Mouse (Mus musculus) retina, embryonic 14.5 days (tissue): ENCODE results near the gene St3gal4.
"Not testable (repeated sequence)": the region's sequence is repeated elsewhere in the genome, so short reads cannot be mapped to it uniquely, and the experiment has no call there.

ENCODE experiments used
- DNase-seq: peaks from one replicate; pipeline ENCODE4 v3.0.0-alpha.2; 2015; ENCODE audit warnings: low spot score

St3gal4 gene

DNA sequence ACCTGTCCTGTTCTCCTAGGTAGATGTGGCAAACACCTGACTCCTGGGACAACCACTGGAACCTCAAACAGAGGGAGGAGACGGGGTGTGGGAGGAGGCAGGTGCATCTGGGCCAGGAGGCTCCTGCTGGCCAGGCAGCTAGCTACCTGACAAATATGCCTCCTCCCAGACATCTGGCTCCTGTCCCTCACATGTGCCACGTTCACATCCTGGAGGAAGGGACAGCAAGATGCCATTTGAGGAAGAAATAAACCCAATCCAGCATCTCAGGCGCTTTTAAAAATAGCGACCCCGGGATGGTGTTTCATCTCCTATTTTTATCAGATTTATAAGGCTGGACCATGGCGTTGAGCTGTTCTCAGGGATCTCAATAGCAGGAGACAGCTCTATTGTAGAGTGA, at the start of gene St3gal4:
Gene St3gal4 (minus strand): TSS at position 101 of the 400 bp plus-strand sequence.
- no peak for DNase-seq

DNA sequence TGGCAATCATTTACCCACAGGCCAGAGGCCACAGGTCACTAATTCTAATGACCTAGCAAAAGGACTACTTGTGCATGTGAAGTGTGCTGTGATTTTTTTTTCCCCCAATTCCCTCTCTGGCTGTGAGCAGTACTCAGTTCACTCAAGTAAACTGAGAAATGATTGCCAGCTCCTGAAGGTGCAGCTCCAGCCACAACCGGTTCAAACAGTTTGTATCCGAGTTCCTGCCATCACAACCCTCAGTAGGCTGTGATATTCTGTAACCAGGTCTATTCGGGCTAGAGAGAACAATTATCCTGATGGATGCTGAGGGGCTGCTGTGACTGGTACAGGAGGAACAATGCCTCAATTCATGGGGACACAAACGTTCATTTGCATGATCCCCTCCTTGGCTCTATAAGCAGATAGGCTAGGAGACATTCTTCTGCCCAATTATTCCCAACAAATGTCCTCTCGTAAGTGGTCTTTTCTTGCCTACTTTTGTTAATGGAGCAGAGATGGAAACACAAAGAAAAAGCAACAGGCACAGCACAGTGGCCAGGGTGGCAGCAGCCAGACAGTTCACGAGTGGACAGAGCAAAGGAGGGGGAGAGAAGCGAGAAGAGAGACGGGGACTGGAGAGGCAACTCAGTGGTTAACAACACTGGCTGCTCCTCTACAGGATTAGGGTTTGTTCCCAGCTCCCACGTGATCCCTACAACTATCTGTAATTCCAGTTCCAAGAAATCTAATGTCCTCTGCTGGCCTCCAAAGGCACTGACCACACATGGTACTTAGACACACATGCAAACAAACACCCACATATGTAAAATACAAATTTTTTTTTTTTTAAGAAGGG, 47.9 kb upstream of the St3gal4 start:
- DNase-seq: peak; percentile 68

DNA sequence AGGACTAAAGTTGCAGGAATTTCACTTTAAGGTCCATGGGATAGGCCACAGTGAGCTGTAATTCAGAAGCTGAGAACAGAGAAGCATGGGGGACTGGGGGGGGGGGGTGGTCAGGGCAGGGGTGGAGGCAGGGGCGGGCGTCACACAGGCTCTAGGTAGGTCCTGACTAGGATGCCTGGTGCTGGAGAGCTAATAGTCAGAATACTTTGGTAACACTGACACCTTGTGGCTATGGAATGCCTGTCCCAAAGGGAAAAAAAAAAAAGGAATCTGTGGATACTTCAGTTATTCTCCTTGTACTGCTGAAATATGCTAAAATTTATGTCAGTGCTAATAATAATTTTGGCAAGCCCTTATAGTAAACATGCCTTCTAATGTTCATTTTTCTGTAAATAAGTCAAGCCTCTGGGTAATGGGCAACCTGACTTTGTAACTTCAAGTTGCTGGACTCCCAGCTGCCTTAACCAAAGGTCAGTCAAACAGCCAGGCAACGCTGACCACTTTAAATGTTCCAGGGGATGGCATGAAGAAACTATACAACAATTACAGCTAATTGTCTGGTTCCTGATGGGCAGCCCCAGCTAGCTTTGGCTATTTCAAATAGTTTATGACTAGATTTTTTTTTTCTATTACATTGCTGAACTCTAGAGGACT, 47.2 kb upstream of the St3gal4 start:
- peak; percentile 75 for DNase-seq

DNA sequence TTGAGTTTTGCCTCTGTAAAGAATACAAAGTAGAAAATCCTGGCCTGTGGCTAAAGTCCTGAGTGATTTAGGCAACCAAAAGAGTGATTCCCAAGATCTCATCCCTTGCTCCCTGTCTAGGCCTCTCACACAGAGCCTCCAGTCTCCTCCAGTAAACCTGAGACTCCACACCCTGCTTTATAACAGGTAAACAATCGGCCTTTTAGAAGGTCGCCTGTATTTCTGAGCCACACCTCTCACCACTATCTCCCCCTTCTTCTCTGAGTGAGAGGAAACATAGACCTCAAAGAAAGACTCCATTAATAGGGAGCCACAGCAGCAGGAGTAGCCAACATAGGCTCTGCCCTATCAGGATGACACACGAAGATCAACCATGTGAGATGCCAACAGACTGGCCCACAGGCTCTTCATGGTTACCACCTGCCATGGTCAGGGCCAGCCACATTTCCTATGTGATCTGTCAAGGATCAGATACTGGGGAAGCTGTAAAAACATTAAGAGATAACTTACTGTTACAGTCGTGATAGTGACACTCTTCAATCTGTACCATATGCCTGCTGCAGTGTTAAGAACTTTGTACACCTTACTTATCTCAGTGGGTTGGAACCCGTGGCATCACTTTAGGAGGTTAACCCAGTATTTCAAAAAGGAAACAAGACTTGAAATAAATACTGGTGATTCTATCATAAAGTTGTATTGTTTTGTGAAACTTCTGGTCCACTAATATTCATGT, 45.2 kb upstream of the St3gal4 start:
- no peak for DNase-seq

DNA sequence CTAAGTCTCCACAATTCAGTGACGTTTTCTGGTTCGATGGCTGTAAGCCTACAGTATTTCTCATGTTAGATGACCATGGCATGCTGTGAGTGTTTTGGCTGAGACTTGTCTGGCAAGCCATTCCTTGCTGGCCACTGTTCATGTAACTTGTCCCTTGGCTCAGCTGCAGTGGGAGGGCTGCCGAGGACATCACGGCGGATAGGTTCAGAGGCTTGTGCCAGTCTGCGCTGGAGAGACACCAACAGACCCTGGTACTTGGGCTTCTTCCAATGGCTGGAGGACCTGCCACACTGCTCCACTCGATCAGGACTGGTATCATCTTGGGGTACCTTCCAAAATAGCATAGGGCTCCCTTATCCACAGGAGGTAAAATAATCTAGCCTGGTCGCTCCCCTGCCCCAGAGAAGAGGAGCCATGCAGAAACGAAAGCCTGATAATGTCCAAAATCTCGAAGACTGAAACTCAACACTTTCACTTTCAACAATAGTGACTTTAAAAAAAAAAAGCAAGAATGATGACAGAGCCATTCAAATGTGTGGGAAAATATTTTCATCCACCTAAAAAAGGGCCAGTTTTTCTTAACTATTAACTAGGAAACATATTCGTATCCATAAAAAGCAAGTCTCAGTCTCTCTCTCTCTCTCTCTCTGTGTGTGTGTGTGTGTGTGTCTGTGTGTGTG, 44.1 kb upstream of the St3gal4 start:
- DNase-seq: no peak

DNA sequence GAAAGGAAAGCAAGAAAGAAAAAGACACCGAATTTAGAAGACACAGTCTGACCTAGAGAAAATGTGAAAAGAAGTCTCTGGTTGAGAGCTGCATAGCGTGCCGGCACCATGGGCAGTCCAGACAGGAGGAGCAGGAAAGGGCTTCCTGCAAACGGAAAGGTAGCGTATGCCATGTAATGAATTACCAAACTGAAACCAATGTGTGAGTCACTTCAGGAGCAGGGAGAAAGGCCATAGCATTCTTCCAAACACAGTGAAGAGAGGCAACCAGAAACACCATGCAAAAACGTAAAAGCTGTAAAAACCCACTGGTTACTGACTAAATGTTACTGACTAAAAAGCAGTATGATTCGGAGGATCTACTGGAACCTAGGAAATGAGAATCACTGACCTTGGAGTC, 42.7 kb upstream of the St3gal4 start:
- no peak for DNase-seq

DNA sequence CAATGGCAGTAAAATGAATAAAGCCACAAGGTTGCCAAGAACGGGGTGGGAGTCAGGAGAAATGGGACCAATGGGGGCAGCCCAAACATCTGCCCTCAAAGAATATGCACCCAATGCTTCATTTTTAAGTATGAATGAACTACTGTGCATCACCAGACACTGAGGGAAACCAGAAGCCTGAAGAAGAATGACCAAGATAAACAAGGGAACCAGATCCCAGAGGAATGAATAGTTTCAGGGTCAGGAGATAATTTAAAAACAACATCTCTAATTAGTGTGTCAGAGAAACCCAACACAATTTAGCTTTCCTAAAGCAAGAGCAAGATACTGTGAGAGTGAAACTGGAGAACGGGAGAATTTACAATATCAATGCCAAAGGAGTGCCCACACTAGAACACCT, 41.6 kb upstream of the St3gal4 start:
- DNase-seq: no peak

DNA sequence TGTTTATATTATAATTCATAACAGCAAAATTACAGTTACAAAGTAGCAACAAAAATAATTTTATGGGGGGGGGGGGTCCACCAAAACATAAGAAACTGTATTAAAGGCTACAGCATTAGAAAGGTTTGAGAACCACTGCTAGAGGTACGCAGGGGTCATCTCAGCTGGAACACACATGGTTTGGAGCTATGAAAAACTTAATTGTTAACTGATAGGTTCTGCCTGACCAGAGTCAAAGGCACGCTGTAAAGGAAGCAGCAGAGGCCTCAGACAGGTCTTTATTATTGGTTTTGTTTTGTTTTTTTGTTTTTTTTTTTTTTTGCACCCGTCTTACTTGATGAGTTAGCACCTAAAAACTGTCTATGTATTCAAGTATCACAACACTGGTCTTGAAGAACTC, 39.4 kb upstream of the St3gal4 start:
- DNase-seq: no peak

DNA sequence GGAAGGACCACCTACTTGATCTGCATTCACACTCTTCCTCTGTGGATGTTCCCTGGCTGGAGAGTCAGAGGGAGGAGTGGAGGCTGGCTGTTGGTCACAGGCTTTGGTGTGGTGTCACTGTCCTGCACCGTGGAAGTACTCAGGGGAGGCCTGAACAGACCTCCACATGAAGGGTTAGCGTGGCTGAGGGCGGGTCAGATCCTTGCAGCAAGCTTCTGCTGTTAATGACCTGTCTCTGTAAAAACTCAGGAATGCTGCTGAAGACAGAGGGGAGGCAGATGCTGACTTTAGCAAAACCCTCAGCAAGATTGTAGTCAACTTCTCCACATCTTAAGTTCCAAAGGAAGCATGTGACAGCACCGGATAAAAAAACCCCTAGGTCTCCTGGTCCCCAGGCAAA, 37.8 kb upstream of the St3gal4 start:
- DNase-seq: no peak

DNA sequence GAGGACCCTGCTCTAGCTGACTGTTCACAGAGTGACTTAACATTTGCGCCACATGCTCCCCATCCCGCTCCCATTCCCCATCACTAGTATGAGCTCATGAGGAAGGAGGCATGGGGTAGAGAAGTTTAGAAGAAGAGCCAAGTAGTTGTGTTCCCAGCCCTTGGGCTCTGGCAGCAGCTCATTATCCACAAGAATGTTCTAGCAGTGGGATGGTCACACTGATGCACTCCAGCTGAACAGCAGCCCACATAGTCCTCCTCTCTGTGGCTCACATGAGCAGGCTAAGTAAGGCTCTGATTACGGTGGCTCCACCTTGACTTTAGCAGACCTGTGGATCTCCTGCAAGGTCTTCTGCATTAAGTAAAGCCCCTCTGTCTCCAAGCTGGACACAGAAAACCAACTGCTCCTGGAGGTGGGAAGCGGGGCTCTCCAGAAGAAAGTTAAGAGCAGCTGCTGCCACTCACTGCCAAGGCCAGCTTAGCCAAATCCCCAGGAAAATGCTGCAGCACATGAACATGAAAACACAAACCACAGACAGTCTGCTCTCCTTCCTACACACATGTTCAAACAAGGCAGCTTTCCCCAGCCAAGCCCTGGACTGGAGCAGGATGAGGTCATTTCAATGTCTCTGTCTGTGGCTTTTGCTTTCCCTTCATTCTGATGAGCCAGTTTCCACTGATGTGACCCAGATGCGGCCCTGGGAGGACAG, 37.1 kb upstream of the St3gal4 start:
- no peak for DNase-seq

DNA sequence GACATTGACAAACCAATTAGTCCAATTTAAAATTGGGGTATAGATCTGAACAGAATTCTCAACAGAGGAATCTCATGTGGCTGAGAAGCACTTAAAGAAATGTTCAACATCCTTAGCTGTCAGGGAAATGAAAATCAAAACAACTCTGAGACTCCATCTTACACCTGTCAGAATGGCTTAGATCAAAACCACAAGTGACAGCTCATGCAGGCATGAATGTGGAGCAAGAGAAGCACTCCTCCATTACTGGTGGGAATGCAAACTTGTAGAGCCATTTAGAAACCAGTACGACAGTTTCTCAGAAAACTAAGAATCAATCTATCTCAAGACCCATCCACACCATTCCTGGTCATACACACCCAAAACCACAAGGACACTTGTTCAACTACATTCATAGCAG, 33.9 kb upstream of the St3gal4 start:
- DNase-seq: no peak

DNA sequence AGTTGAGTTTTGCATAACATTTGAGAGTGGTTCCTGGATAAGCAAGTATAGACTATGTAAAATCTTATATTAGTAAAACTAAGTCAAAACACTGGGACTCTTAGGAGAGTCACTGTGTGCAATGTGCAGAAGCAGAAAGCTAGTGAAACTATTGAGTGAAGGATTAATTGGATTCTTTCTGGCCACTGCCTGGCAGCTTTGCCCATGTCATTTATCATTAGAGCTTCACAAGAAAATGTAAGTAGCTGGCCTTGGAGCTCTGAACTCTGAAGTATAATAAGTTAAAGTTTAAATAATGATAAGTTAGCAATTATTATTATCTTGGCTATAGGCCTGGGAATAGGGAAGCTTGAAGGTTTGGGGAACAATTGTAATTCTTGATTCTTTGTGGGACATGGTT, 29.8 kb upstream of the St3gal4 start:
- DNase-seq: not testable (repeated sequence)

DNA sequence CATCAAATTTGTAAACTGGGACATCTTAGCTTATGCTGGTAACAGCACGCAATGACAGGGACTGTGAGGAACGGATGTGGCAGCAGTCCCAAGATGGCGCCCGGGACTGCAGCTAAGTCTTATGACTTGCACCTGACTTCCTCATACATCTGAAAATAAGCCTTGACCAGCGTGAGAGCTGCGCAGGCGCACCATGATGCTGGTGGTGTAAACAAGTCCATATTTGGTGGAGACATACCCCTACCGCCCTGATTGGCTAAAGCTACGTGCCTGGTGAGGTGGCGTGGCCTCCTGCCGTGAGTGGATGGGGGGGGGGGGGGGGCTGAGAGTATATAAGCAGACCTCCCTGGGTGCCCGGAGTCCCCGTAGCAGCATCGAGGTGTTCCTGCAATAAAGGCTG, 28.2 kb upstream of the St3gal4 start:
- DNase-seq: not testable (repeated sequence)

DNA sequence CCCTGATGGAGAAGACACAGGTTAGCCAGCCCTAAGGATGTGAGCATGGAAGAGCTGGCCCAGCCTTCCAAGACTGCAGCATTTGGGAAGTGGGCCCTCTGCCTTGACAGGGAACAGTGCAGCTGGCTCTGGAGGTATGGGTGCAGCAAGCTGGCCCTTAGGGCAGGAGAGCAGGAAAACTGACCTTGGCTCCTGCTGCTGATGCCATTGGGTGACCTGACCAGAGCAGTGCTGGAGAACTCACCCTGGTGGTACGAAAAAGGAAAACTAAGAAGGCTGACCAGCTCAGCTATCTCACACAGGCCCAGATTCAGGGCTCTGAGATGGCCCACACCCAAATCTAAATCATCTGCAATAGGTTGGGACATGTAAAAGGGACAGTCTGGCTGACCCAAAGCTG, 26.8 kb upstream of the St3gal4 start:
- DNase-seq: no peak

DNA sequence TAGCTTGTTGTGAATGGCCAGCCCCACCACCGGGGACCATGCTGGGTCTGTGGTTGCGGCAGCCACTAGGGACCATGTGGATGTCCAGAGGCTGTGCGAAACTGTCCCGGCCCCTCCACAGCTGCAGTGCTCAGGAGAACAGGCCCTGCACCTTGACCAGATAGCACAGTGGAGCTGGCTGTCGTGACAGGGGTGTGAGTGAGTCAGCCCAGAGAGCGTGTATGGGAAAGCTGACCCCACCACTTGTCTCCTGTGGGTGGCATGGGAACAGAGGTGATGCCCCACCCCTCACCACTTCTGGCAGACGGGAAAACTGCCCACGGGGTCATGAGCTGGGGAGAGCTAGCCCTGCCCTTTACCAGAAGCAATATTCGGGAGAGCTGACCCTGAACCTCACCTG, 26.1 kb upstream of the St3gal4 start:
- DNase-seq: no peak

DNA sequence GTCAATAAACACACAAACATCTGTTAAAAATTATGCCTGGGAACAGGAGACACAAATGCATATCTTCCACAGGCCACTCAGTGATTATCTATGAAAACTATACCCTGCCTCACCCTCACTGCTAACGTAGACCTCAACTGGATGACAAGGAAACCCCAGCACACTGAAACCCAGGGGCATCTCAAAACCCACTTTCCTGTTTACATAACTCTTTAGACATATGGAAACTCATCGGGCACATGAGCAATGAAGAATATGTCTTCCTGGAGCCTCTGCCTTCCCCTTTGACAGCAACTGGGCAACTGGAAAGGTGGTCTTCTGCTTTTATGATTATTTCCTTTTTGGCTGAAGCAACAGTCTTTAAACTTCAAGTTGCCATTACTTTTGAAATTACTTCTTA, 23.2 kb upstream of the St3gal4 start:
- DNase-seq: no peak

DNA sequence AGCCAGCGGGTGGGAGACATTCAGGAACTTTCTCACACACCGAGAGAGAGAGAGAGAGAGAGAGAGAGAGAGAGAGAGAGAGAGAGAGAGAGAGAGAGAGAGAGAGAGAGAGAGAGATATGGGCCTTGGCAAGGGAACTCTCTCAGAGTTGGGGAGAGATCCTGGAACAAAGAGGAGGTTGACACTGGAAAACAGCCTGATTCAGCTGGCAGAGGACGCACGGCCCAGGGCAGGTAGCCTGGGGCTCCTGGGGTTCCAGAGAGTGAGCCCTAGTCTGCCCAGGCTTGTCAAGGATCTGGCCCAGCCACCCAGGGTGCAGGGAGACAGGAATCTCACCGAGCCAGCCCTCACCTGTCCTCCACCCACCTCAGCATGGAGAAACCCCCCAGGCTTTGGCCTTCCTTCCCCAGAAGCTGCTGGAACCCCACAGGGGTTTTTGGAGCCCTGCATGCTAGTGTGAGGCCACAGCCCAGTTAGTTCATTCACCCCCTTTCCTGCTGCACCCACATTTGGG, 20.2 kb upstream of the St3gal4 start:
- no peak for DNase-seq

DNA sequence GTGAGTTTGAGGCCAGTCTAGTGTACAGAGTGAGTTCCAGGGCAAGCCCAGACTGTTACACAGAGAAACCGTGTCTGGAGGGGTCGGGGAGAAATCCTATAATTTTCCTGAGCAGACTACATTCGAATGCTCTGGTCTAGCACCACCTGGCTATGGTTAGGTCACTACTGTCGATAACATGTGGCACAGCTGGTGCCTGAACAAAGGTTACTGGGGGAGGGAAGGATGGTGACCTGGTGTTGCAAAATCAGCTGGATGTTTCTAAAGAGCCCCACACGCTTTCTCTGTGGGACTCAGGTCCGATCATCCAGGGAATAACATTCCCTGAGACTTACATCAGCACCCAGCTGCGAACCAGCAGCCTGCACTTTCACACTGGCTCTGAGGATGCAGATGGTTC, 19.0 kb upstream of the St3gal4 start:
- no peak for DNase-seq

DNA sequence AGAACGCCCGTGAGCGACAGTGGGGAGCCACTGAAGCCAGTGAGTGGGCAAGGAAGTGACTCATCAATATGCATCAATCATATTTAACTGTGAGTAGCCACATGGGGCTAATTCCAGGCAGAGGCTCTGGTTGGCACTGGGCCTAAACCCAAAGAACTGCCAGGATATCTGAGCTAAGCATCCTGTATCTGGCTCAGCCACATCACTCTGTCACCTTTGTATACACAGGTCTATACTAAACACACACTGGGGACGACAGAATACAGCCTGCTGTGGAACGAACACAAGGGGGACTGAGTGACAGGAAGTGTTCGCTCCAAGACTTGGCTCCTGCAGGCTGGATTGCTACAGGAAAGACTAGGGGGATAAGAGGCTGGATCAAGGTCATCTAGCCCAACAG, 16.5 kb upstream of the St3gal4 start:
- DNase-seq: no peak

DNA sequence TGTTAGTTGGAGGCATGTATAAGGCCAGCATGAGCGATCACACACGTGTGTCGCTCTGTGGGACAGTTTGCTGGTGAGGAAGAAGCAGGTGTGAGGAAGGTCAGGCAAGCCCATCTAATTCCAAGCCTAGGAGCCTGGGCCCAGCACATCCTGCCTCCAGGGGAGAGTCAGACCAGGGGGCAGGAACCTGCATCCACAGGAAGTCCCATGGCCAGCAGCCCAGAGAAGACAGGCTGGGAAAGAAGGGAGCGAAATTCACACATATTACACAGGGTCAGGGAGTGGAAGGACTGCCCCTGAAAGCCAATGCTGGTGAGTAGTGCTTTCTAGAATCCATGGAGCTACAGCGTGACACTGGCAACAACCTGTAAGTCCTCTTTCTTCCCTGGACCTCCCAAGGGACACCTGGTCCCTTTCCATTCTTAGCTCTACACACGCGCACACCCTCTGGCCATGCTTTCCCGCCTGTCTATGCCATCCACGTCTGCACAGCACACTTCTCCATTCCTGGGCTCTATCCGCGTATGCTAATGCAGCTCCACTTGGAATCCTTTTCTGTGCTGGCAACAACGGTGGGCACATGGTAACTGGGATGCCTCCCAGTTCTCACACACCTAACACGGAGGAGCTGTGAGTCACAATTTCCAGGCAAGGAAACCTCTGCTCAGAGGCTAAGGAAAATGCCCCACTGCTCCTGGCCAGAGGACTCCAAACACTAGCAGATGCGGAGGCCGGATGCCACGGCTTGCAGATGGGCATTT, 12.7 kb upstream of the St3gal4 start:
- no peak for DNase-seq

DNA sequence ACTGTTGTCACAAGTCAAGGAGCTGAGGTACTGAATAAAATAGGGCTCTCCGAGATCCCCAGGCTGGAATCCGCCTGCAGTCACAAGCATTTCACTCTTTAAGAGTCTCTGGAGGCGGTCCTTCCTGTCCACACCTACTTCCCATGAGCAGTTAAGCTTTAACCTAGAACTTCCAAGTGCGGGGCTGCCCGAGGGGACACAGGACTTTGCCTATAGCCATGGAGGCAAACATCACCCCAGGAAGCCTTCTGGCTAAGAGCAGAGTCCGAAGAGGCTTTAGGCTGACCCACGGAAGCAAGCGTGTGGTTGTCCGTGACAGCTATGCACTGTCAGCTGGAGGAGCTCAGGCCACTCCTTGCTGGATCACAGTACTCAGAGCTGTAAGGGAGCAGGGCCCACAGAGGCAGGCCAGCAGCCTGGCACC, 9.9 kb upstream of the St3gal4 start:
- DNase-seq: no peak
